Mouse (Mus musculus): ENCODE measurements at regions not wholly inside any gene's neighbourhood (a gene's known extent, or its start where the extent isn't known, plus 50 kb on each side); places are given as distances from the start of the nearest gene placed in this dataset.
"Not testable (repeated sequence)": the region's sequence is repeated elsewhere in the genome, so short reads cannot be mapped to it uniquely, and the experiment has no call there.

DNA sequence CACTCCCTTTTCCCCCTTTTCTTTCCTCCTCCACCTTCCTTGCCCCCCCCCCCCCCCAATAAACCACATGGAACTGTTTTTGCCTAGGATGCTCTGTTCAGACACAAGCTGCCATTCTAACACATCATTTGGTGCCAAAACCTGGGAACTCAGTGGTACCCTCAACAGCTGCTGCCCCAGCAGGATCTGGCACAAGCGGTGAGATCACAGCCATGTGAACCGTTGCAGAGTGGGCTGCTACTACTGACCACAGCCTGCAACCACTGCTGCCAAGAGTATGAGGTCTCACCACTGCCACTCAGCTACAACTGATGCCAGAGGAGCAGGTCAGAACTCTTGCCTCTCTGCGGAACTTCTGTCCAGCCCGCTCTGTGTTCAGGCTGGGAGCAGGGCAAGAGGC, 206.2 kb downstream of the Pcsk1 start:
- DNase-seq (ENCODE audit: low spot score in 2 of 2), result no peak

DNA sequence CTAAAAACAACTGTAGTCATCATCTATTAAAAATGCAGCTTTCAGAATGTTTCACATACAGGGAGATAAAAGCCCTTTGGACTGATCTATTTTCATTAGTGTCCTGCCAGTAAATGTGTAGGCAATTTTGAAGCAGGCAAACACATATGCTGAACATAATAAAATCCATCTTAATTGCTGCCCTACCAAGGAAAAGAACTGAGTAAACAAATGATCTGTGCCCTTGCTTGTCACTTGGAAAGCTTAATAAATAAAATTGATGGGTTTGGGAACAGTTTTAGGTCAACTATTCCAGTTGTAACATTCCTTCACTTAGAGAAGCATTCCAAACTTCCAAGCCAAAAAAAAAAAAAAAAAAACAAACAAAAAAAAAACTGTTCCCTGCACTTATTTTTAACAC, 230.2 kb downstream of the Pcsk1 start:
- DNase-seq (ENCODE audit: low spot score in 2 of 2), result no peak

DNA sequence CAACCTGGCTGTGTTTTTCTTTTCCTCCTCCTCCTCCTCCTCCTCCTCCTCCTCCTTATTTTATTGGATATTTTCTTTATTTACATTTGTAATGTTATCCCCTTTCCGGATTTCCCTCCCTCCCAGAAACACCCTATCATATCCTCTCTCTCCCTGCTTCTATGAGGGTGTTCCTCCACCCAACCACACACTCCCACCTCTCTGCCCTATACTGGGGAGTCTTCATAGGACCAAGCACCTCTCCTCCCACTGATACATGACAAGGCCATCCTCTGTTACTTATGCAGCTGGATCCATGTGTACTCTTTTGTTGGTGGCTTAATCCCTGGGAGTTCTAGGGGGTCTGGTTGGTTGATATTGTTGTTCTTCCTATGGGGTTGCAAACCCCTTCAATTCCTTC, 230.6 kb downstream of the Pcsk1 start:
- no peak for DNase-seq (ENCODE audit: low spot score in 2 of 2)

DNA sequence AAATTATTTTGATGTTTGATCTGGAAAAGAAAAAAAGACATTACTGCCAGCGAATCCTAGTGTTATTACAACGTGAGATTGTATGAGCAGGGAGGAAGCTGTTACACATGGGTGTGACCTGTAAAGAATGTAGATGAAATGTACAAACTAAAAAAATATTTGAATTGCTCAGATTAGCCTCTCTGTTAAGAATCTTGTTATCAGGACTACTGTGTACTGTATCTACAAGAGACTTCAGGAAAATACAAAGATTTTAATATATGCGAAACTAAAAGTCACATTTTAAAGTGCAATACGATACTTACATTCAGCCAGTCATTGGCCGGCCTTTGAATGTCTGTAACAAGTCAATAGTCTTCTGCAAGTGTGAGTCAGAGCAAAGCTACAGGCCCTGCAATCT, 247.4 kb downstream of the Pcsk1 start:
- no peak for DNase-seq (ENCODE audit: low spot score in 2 of 2)

DNA sequence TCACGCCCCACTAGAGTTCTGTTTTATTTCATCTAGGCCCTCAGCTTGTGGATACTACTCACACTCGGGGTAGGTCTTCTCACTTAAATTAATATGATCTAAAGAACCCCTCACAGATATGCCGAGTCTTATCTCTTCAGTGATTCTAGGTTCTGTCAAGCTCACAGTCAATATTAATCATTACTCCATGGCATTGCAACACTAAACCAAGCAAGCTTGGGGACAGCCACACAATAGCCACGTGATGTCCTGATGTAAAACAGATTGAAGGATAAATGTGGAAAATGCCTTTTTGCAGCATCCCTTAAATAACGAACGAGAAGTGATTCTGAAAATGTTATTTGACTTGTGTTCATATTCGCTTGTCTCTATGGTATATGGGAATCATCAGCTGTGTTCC, 253.8 kb downstream of the Pcsk1 start:
- DNase-seq (ENCODE audit: low spot score in 2 of 2), result no peak

DNA sequence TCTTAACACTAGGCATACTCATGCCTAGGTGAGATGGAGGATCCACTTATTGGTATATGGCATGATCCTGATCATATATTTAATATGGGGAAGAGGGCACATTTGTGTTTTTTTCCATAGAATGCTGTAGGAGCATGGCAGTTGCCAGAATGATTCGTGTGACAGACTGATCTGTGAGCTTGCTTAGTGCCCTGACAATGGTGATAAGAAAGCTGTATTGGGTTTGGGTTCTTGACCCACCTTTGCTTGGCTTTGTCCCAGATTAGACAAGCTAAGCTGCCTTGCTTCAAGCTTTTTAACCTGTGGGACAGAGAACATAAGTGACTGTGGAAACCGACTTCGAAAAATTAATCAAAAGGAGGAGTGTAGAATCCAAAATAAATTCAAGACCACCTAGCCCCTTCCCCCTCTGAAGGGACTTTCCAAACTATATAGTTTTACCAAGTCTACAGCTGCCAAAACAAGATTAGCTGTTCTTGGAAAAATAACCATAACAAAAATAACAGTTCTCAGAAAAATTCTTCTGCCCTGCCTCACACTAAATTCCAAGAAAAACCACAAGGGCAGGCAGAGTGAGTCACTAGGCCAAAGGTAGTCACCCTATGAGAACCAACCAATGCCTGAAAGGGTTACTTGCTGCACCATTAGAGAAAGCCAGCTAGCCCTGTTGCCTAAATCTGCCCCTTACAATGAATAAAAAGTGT, 277.2 kb downstream of the Pcsk1 start:
- DNase-seq (ENCODE audit: low spot score in 2 of 2), result no peak

DNA sequence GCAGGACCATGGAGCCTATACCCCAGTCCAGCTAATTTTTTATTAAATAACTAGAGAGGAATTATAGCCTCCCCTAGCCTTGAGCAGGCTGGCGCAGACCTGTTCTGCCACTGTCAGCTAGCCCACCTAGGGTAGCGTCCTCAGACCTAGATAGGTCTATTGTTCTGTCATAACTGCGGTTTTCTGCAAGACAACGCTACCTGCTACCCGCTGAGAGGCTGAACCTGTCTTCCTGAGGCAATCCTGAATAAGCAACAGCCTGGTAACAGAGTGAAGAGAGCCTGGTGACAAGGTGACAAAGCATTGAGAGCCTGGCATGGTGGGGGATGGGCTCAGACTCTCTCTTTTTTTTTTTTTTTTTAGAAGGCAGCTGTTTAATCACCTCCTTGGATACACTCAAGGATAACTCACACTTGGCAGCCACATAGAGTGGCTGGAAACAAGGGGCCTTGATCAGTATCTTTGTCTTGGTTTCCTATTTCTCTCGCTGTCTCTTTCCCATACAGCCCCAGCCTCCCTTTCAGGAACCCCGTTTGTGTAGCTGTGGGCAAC, 278.7 kb downstream of the Pcsk1 start:
- DNase-seq (ENCODE audit: low spot score in 2 of 2), result no peak

DNA sequence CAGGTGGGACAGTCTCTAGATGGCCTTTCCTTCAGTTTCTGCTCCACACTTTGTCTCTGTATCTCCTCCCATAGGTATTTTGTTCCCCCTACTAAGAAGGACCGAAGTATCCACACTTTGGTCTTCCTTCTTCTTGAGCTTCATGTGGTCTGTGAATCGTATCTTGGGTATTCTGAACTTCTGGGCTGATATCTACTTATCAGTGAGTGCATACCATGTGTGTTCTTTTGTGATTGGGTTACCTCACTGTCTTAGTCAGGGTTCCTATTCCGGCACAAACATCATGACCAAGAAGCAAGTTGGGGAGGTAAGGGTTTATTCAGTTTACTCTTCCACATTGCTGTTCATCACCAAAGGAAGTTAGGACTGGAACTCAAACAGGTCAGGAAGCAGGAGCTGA, 287.5 kb downstream of the Pcsk1 start:
- not testable (repeated sequence) for DNase-seq (ENCODE audit: low spot score in 2 of 2)

DNA sequence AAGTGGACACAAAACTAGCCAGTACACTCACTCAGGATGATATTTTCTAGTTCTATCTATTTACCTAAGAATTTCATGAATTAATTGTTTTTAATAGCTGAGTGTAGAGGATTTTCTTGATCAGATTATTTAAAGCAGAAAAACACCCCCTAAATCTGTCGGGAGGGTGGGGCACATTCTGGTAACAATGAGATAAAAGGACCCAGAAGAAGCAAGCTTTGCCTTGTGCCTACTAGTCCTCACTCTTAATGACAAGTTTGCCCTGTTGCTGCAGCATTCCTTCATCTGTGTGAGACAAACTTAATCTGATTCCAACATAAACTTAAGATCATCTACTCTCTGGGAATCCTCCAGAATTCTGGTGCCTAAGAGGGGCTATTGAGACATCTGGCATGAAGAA, 288.1 kb downstream of the Pcsk1 start:
- DNase-seq (ENCODE audit: low spot score in 2 of 2), result no peak

DNA sequence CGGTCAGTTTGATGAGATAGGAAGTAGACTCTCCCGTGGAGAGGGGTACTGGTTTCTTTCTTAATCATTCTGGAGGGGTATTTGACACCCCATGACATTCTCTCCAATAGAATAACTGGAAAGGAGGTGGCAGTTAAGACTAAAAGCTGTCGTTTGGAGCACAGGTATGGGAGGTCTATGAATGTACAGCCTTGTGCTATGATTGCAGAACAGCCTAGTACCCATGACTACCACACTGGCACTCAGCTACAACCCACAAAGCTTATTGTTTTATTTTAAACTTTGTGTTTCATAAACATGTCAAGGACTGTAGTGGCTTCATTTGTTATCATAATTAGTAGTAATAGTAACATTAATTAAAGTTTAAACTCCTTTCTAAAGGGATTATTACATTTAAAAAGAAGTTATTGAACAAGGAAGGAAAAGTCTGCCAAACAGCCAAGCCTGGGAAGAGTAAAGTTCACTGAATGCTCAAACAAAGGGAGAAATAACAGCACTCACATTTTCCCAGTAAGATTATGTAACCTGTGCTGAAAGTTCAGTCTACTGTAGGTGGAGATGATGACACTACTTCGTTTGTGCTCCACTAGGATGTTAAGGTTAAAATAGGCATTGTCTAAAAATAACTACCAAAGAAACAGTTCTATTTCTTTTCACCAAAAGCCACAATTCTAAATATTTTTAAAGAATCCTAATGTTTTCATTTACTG, 295.2 kb downstream of the Pcsk1 start:
- no peak for DNase-seq (ENCODE audit: low spot score in 2 of 2)

DNA sequence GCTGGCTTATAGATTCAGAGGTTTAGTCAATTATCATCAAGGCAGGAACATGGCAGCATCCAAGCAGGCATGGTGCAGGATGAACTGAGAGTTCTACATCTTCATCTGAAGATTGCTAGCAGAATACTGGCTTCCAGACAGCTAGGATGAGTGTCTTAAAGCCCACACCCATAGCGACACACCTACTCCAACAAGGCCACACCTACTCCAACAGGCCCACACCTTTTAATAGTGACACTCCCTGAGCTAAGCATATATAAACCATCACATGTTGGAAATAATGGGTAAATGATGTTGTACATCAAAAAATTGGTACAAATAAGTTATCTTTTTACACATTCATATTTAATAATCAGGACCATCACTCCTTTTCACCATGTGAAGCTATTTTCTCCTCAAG, 299.6 kb downstream of the Pcsk1 start:
- no peak for DNase-seq (ENCODE audit: low spot score in 2 of 2)

DNA sequence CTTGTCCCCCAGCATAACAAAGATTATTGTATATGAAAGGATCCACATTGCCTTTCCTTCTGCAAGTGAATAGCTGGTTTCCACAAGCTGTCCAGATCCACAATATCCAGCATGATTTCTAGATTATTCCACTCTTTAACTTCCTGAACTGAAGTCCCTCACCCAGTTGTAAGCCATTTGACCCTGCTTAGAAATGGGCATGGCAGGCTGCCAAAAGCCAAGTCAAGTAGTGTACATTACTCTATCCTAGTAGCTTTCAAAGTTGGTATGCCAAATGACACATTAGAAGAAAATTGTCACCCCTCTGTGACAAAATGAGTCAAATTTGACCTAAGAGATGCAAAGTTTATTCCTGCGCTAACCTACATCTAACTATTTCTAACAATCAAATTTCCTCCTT, 300.6 kb downstream of the Pcsk1 start:
- no peak for DNase-seq (ENCODE audit: low spot score in 2 of 2)

DNA sequence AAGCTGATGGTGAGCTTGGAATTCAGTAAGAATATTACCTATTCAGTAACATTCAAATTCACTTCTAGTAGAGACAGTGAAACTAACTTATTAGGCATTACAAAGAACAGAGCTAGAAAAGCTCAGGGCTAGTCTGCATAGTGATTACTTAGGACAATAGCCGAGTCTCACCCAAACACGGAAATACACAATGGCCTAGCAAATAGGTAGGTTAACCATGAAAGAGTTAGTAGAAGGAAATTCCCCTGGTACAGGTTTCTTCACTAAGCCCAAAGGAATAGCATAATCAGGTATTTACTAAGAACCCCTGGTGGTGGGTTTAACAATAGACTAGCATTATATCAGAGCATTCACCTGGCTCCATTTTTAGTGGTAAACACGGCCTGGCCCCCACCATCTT, 306.7 kb upstream of the Ell2 start:
- not testable (repeated sequence) for DNase-seq (ENCODE audit: low spot score in 2 of 2)

DNA sequence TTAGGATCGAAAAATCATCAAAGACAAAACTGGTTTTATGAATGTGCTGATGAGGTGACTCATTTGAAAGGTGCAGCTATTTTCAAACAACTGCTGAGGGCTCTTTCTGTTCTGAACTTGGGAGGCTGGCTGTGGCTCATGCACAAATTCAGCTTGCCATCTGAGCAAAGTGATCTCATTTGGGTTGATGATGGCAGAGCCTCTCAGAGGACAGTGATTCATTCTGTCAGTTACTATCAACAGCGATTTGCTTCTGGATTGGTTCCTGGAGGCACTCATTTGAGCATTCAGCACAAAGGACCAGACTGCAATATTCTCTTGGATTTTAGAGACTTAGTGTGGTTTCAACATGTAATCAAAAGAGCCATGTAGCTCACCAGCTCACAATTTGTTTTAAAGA, 285.8 kb upstream of the Ell2 start:
- DNase-seq (ENCODE audit: low spot score in 2 of 2), result no peak

DNA sequence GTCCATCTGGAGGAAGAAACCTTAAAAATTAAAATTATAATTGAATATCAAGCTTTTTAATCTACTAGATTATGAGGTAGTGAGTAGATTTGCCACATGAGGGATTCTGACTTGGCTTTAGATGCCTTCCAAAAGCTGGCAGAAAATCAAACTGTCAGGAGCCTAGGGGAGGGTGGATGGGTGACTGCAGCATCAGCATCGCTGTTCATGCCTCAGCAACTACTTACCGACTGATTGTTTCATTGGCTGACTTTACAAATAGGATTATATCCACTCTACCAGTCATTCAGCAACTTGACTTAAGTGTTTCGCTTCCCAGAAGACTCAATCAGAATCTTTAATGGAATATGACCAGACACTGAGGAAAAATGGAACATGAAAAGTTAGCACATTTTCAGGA, 279.6 kb upstream of the Ell2 start:
- DNase-seq (ENCODE audit: low spot score in 2 of 2), result no peak

DNA sequence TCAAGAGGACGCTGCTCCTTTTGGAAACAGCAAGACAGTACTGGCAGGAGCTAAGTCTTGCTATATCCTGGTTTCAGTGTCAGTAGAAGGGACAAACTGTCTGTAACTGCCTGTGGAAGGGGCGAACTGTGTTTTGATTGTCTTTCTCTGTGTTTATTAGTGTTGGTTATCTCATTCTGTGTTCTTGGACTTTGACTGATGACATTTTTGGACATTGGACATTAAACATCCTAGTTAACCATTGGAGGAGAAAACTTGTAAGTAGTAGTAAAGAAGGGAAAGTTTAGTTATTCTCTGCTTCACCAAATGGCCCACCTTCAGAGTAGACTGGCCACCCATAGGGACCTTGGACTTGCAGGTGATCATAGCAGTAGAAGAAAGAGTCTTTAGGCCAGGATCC, 267.4 kb upstream of the Ell2 start:
- DNase-seq (ENCODE audit: low spot score in 2 of 2), result no peak

DNA sequence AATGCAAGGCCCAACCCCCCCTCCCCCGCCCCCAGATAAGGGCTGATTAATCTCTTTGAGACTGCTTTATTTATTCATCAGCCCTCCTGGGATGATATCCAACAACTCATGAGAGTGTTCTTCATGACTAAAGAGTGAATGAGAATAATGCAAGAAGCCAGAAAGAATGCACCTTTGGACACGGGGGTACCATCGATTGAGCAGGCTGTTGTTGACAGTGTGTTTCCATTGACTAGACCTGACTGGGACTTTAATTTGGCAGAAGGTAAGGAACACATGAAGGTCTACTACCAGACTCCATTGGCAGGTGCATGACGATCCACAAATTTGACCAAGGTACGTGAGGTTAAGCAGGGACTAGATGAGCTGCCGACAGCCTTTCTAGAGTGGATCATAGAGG, 266.5 kb upstream of the Ell2 start:
- no peak for DNase-seq (ENCODE audit: low spot score in 2 of 2)

DNA sequence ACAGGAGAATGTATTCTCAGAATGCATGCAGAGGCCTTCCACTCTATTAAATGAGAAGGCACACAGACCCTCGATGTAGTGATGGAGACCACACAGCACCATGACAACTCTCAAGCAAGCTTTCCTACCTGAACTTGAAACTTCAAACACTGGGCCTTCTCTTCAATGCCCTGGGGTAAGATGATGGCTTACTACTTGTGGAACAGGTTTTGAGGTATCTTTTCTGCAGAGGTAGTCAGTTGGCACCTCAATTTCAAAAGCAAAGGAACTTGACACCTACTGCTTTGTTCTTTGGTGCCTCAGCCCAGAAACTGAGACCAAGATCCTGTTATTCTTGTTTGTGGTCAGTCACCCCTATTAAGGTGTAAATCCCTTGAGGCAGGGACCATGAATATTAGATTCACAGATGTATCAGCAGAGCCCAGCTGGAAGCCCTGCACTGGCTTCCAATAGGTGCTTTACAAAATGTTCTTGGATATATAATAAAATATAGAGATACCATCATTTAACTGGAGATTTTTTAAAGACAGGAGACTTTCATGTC, 246.2 kb upstream of the Ell2 start:
- DNase-seq (ENCODE audit: low spot score in 2 of 2), result no peak

DNA sequence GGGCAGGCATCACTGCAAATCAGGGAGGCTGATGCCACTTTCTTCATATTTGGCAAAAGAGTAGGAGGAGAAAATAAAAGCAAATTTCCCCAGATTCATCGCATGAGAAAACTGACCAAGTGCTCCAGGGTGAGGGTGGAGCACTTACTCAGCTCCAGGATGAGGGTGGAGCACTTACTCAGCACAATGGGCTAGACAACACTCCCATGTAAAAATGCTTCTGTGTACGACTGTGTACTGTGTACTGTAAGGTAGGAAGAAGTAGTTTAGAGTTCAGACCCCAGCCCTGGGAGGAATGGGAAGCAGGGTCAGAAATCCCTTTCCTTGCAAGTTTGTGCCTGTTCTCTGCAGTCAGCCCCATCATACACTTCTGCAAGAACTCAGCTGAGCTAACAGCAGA, 245.3 kb upstream of the Ell2 start:
- DNase-seq (ENCODE audit: low spot score in 2 of 2), result no peak

DNA sequence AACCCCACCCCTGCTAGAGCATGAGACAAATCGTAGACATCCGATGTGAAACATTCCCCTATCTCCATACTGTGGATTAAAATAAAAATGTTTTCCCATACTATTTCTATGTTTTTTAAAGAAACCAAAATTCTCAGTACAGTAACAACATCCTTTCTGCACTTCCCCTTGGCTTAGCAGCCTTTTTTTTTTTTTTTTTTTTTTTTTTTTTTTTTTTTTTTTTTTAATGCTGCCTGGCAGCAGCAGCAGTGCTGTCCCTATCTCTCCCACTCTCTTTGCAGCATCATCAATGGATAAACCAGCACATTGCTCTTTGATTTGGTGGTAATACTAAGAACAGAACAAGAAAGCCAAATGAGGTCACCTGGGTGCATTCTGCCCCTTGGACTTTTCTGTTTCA, 239.3 kb upstream of the Ell2 start:
- DNase-seq (ENCODE audit: low spot score in 2 of 2), result no peak

DNA sequence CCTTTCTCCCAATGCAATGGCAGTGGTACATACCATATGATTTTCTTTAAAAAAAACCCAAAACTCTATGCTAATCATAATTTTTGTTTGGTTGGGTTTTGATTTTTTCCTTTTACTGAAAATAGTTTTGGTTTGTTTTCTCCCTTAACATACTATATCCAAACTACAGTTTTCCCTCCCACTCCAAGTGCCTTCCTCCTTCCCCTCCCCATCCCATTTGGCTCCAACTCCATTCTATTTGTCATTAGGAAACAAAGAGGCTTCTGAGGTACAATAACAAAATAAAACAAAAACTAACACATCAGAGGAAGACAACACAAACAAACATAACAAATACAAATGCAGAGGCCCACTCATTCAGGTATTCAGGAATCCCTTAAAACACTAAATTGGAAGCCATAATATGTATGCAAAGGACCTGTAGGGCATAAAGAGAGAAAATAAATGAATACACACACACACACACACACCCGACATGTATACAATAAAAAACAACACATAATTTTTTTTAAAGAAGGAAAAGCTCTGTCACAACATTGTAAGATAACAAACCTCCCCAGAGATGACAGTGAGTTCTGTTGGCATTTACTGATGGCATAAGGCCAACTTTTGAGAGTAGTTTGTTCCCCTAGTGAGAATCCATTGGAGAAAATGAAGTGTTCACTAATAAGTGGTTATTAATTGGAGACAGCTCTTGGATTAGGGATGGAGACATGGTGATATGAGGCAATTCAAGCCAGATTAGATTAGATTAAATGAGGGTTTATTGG, 230.5 kb upstream of the Ell2 start:
- no peak for DNase-seq (ENCODE audit: low spot score in 2 of 2)
